Mouse (Mus musculus) thymus, adult 2 months (tissue): ENCODE results near the gene Kcnk3.

ENCODE experiments used
- CTCF ChIP-seq: fragments of 200-500 bp; IDR thresholded peaks from 2 replicates; pipeline ENCODE4 v1.5.1; 2012; ENCODE audit warnings: mild to moderate bottlenecking, control low read depth, low read length, moderate library complexity, borderline replicate concordance; ENCODE audit not compliant: control insufficient read depth, poor library complexity, insufficient read depth; ENCODE audit errors: extremely low read depth
- POLR2A ChIP-seq: fragments of 200-500 bp; IDR thresholded peaks from 2 replicates; pipeline ENCODE4 v1.6.1; 2012; ENCODE audit warnings: mild to moderate bottlenecking, low read length, control low read depth, moderate library complexity; ENCODE audit not compliant: control insufficient read depth, poor library complexity, insufficient read depth; ENCODE audit errors: extremely low read depth

DNA sequence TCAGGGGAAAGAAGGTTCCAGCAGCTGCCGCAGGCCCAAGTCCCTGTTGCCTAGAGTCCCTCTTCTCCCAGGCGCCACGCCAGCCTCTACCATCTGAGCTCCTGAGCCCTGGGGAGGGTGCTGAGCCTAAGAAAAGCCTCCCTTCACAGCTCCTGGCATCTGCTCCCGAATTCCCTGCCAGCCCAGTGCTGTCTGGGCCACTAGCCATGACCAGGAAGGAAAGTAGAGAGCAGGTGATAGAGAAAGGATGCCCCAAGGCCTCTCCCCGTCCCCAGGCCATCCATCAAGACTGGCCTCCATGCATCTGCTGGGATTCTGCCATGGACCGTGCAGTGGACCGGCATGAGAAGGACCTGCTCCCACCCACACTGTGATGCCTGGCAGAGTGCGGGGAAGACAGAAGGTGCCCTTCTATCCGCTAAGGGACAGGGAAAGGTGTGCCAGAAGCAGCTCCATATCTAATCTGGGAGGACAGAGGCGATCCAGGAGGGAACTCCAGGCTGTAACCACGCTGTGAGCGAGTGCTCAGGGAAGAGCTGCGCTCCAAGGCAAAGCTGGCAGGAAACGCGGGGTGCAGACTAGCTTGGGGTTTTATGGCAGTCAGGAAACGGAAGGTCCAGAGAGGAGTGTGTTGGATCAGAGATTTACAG, 18.6 kb downstream of the Kcnk3 start:
- TF ChIP-seq CTCF (no peak), POLR2A (no peak)
